Mouse (Mus musculus) T-cell, adult 2 months (primary cell): ENCODE data around the gene Htr5b.
A peak's percentile ranks its signal among the peaks of the same experiment; 100 is the strongest.

ENCODE experiments used
- DNase-seq: peaks from one replicate; pipeline ENCODE4 v3.0.0; 2022; ENCODE audit warnings: low spot score

The Htr5b gene

DNA sequence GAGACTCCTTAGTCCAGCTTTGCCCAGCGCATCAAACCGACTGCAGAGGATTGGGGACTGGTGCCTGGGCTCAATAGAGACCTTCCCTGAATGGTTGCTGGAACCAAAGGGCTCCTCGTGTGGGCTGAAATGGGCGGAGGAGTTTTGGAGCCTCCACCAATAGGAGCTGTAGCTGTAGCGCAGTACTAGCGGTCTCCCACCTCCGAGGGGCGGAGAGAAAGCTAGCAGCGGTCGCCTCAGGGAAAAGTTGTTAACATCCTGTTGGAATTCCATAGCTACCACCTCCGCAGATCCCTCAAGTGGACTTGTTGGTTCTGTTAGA is at the start of gene Htr5b:
Htr5b (minus strand) TSS at position 67 of the 322 bp plus-strand sequence.
- no peak for DNase-seq

DNA sequence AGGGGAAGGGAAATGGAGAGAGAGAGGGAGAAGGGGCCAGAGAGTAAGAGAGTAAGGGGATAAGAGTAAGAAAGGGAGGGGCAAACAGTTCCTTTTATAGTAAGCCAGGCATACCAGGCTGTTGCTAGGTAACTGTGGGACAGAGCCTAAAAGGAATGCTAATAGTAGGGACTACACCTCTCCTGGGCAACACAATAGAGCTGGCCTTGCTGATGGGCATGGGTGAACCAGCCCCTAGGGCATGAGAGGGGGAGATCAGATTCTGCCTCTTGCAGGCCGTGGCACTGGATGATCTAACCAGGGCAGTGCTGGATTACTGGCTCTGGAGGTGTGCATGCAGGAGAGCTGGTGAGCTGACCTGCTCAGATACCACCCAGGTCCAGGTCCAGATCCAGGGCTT is 49.2 kb upstream of the Htr5b start:
- DNase-seq = no peak

DNA sequence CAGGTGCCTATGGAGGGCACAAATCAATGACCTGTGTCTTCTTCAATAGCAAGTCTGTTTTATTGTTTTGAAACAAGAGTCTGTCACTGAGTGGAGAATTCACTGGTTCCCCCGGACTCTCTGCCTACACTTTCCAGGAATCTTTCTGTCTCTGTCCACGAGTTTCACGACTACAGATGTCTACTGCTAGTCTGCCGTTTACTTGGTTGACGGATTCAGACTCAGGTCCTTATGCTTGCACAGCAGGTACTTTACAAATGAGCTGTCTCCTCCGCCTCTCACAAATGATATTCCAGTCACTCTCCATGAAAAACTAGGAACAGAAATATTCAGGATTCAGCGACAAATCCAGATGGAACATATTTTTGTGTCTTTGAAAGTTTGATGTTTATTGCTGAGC is 42.3 kb upstream of the Htr5b start:
- DNase-seq = no peak

DNA sequence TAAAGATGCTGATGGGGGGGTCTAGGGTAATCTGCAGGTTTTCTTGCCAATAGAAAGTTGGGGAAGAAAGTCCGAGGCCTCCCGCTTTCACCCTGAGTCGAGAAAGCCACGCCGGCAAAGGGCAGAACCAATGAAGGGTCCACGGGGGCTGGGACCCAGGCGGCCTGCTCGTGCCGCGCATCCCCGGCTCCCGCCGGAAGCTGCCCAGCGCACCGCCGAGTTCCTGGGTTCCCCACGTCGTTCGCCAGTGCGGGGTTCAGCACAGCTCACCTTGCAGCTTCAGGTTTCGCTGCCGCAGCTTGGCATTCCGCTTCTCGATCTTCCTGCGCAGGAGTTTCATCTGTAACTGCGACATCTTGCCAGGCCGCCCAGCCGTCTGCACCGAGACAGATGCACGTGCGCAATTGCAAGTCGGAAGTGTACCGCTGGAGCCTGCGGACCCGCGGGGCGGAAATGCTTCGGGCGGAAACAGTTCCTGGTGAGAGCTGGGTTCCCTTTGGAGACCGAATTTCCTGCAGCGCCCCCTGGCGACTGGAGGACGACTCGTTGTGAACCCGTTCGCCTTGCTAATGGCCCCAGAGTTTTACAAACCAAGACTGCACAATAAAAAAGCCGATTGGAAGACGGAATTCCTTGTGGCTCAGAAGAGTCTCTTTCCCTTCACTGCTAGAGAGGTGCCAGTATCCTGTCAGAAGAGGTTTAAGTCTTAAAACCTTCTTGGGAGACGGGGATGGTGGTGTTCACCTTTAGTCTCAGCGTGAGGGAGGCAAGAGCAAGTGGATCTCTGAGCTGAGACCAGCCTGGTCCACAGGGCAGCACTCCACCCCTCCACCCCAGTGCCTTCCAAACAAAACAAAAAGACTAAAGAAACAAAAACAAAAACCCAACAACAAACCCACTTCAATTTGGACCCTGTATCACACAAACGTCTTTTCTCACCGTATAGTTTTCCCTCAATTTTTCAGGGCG is 39.5 kb upstream of the Htr5b start, which contains the start of gene Ddx18:
Ddx18 (minus strand) TSS at position 469 of the 969 bp plus-strand sequence.
- DNase-seq = peak; percentile 94

DNA sequence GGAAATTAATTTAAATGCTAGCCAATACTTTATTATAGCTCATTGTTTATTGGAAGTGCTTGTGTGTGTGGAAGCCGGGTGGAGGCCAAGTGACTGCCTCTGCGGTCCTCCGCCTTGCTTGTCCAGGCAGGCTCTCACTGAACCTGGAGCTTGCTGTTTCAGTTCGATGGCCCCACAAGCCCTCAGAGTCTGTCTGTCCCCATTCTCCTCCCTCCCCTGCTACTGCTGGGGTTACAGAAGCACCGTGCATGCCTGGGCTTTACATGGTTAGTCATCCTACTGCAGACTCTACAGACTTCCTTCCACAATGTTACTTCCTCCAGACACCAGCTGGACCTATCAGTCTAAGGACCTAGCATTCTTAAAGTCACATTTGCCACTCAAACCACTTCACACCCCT is 29.6 kb upstream of the Htr5b start:
- DNase-seq = no peak

DNA sequence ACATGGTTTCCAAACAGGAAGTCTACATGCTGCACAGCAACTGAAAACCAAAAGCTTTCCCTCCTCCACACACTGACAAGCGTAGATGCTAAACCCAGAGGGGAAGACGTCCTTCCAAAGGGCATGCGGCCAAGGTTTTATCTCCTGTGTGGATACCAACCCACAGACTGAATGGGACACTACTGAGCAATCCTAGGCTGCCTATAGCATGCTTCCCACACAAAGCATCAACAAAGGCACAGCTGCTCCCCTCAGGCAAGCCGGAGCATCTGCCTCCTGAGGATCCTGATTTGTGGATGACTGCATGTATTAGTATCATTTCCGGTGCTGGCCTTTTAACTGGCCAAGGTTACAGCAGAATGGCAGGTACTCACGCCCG is 23.2 kb upstream of the Htr5b start:
- no peak for DNase-seq

DNA sequence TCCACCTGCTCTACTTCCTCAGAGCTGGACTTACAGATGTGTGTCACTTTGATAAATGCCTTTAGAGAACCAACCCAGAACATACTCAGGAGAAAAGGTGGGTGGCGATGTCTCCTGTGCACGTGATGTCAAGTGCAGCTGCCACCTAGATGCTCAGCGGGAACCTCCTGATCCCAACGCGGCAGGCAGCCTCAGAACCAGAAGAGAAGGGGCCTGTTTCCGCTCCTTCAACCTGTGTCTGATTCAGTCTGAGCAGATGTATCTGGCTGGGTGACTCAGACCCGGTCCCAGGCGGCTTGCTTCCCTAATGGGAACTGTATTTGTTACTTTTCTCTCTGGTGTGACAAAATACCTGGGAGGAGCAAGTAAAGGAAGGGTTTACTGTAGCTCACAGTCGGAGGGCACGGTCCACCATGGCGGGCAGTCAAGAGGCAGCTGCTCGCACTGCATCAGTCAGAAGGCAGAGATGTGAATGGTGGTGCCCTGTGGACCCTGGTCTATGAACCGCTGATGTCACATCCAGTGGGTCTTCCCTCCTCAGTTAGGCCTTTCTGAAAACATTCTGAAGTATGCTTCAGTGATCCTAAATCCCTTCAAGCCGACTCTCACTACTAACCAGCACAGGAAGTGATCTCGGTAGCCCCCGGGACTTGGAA is 22.7 kb upstream of the Htr5b start:
- DNase-seq = no peak

DNA sequence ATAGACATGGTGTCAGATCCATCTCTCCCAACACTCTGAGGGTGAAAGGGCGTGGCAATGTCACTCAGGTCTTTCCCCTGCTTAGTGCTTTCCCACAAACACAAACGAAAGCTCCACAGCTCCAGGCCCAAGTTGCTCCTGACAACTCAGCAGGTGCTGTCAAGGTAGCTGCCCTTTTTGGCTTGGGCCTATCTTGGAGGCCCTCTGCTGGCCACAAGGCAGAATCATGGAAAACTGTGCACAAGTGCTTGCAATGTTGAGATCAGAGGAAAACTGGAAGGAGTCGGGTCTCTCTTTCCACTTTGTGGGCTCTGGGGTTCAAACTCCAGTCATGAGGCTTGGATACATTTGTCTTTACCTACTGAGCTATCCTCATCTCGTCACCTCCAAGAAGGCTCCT is 21.2 kb upstream of the Htr5b start:
- DNase-seq = no peak

DNA sequence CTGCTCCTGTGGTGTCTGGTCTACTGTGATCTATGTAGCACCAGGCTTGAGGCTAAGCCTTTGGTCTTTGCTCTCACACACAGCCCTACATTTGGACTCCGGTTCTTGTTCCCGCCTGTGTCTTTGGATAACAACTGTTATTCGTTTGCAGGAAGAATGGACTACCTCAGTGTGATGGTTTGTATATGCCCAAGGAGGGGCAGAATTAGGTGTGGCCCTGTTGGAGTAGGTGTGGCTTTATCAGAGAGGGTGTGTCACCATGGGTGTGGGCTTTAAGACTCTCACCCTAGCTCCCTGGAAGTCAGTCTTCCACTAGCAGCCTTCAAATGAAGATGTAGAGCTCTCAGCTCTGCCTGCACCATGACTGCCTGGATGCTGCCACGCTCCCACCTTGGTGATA is 20.4 kb upstream of the Htr5b start:
- DNase-seq = no peak

DNA sequence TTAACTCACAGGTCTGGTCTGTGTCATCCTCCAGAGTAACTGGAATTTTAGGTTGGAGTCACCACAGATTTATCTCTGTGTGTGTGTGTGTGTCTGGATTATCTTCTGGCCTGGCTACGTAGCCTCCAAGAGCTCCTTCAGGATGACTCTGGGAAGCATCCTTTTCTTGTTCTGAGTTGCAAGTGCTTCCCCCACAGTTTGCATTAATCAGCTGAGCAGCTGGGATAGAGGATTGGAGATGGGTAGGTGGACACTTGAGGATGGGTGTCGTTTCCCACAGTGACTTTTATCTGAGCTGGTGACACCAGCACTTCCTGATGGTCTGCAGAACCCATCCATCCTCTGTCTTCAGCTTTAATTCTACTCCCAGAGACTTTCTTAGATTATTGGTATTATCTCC is 18.6 kb upstream of the Htr5b start:
- no peak for DNase-seq

DNA sequence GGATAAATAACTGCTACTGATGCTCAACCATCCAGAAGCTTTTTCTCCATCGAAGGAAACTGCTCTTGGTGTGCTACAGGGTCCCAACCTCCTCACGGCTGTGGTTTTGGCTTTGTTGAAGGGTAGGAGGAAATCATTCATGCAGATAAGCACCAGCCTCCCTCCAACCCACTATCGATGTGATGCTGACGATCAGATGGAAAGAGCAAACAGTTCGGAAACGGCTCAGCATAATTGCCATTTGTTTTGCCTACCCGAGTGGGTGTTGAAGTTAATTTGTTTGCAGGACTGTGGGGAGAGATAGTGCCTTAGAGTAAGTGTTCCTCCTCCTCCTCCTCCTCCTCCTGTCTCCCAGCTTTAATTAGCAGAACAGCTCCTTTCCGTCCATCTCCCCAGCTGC is 12.1 kb upstream of the Htr5b start:
- no peak for DNase-seq

DNA sequence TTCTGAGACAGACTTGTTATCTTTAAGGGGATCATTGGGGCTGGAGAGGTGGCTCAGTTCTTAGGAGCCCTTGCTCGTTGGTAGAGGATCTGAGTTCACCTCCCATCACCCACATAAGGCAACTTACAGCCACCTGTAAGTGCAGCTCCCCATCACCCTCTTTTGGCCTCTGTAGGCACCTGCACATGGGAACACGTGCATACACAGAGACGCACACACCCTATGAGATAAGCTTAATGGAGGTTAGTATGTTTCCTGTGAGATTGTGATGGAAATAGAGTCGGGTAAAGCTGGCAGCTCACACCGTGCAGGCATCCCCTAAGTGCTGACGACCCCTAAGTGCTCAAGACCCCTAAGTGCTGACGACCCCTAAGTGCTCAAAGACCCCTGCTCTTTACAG is 3.2 kb upstream of the Htr5b start:
- DNase-seq = no peak

DNA sequence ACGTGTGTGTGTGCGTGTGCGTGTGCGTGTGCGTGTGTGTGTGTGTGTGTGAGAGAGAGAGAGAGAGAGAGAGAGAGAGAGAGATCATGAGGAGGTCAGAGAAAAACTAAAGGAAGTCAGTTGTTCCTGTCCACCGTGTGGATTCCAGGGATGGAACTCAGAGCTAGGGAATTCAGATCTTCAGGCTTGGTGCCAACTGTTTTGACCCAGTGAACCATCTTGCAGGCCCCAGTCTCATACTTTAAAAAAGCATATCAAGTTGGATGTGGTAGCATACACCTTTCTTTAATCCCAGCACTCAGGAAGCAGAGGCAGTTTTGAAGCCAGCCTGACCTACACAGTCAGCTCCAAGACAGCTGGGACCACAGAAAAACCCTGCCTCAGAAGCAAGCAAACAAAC is 1.0 kb upstream of the Htr5b start:
- DNase-seq = no peak

DNA sequence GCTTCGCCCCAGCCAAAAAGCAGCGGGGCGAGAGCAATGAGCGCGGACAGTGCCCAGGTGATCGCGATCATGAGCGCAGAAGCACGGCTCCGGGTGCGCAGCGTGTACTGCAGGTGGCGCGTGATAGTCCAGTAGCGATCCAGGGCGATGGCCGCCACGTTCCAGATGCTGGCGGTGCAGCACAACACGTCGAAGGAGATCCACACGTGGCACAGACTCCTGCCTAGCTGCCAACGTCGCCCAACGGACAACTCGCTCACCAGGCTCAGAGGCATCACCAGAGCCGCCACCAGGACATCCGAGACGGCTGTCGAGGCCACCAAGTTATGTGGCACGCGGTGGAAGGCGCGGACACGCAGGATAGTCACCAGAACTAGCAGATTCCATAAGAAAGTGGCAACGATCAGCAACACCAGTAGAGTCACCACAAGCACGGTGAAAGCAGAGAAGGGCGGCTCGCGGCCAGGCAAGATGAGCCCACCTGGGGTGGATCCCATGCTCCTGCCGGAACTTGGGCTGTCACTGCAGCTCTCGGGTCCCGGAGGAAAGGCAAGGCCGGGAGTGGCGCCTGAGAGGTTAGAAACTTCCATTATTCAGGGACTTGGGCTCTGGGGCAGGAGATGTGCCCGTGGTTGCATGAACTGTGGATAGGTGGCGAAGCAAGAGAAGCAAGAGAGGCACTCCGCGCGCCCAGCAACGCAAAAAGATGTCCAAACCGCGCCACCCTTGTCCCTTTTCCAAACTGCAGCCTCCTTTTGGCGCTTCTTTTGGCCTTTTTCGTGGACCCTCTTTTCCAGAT is 466 bp downstream of the Htr5b start:
- DNase-seq = no peak

DNA sequence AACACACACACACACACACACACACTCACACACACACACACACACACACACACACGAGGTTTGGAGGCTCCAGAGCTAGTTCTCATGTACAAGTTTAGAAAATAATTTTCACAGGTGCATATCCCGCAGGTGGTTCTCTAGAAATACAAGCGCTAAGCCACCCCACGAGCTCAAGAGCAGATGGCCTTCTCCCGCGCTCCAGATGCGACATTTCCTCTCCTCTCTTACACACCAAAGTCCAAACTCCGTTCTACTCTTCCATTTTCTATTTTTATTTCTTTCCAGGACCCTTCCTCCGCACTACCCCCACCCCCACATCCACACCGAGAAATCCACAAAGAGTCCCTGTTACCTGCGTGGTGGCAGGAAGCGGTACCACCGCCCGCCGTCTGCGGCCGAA is 1.2 kb downstream of the Htr5b start:
- DNase-seq = no peak

DNA sequence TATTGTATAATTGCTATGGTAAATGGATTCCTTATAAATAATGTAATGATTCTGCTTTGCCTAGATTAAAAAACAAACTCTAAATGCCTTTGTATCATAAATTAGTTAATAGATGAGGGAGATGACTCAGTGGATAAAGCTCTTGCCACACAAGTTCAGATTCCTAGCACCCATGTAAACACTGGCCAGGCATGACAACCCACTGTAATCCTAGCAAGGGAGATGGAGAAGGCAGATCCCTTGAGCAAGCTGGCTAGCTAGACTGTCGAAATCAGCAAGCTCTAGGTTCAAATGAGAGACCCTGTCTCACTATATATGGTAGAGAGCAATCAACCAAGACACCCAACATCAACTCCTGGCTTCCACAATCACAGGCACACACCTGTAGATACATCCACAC is 9.7 kb downstream of the Htr5b start:
- no peak for DNase-seq

DNA sequence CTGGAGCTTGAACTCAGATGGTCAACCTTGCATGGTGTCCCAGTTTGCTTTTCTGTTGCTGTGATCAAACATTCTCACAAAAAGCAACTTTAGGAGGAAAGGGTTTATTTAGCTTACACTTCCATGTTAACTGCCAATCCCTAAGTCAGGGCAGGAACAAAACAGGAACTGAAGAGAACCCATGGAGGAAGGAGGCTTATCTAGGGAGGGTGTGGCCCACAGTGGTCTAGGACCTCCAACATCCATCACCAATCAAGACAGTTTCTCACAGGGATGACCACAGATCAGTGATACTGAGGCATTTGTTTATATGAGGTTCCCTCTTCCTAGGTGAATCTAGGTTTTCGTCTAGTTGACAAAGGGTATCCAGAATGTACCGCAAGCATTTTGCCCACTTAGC is 16.3 kb downstream of the Htr5b start:
- no peak for DNase-seq

DNA sequence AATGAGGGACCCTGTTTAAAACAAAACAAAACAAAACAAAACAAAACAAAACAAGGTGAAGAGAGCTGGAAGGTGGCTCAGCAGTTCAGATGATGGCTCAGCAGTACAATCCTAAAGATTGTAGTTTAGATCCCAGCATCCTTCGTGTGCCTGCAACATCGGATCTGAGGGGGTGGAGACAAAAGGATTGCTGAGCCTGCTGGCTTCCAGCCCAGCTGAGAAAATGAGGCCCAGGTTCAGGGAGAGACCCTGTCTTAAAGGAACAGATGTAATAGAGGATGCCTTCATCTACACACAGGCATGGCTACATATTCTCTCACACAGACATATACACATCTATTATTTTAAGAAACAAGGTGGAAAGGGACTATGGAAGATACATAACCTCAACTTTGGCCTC is 17.1 kb downstream of the Htr5b start:
- DNase-seq = no peak

DNA sequence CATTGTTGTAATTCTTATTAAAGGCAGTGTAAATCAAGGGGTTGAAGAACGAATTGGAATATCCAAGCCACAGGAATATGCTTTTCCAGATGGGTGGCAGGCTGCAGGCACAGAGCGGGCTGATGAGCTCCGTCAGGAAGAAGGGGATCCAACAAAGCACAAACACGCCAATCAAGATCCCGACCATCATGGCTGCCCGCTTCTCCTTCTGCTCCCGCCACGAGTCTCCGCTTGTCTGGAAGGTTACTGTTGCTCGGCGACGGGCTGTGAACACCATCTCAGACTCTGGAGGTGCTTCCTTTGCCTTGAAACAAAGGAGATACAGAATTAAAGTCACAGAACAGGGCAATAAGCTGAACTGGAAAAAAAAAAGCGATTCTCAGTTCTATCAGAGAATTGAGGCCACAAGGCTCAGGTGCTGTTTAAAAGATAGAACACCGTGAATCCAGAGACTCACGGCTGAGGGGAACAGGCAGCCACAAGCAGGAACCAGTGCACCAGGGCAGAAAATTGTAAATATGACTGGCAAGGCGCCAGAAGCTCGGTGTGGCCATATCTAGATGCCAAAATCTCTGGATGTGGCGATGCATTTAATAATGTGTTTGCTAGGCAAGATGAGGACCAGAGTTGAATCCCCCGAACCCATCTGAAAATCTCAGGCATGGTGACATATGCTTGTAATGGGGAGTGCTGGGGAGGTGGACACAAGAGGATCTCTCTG is 17.7 kb downstream of the Htr5b start:
- no peak for DNase-seq

DNA sequence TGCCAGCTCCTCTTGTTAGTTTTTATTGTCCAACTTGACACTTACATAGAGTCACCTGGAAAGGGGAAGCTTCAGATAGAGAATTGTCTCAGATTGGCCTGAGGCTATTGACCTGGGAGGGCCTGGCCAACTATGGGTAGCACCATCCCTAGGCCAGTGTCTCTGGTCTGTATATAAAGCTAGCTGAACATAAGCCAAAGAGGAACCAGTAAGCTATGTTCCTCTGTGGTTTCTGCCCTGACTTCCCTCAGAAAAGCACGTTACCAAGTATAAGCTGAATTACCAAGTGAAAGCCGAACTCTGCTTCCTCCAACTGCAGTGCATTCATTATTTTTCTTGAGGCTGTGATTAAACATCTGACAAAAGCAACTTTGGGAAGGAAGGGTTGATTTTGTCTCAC is 19.5 kb downstream of the Htr5b start:
- no peak for DNase-seq

DNA sequence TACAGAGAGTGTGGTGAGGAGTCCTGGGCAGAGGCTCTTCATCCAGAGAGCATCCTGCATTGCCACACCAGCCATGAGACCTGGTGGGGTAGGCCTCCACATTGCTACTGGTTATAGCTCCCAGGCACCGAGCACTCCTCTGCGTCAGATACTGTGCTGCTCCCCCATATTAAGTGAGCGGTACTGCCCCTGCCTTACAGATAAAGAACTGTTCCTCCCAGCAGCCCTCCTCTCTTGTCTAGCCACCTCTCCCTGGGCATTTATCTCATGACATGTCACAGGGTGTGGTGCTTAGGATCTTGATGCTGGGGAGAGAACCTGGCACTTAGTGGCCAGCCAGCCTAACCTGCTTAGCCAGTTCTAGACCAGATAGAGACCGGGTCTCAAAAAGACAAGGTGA is 31.2 kb downstream of the Htr5b start:
- DNase-seq = no peak

DNA sequence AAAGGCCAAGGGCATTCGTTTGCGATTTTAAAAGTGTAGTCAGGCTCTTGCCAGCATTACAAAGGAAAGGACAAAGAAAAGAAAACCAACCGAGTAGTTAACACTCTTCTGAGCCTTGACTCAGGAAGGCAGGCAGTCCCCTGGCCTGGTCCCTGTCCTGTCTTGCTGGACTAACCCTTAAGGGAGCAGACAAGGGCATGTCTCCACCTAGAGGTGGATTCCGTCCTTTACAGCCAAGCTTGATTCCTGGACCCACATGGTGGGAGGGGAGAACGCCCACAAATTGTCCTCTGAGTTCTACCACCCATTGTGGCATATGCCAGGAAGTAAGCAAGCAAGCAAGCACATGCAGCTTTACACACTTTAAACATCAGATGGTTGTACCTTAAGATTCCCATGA is 38.0 kb downstream of the Htr5b start:
- no peak for DNase-seq
